Mouse (Mus musculus) midbrain, embryonic 10.5 days (tissue): ENCODE results near the gene Cep295. TPM values are rescaled to one million over a fixed set of nuclear protein-coding genes. Genes with fewer than 3 reads are reported as not detected.

Experiments used
- DNase-seq: peaks from one replicate; pipeline ENCODE4 v3.0.0-alpha.2; 2017; ENCODE audit warnings: low spot score
- H3K27ac ChIP-seq: fragments of 300-500 bp; sonication (generic); replicated peaks from 2 replicates; pipeline ENCODE4 v1.5.1; 2016; ENCODE audit warnings: mild to moderate bottlenecking
- H3K27me3 ChIP-seq: fragments of 300-500 bp; sonication (generic); 2 replicates; pipeline ENCODE4 v1.6.1; 2016; ENCODE audit warnings: low read depth, mild to moderate bottlenecking; ENCODE audit not compliant: poor library complexity, severe bottlenecking
- H3K36me3 ChIP-seq: fragments of 300-500 bp; sonication (generic); 2 replicates; pipeline ENCODE4 v1.6.1; 2016; ENCODE audit warnings: mild to moderate bottlenecking, moderate library complexity
- H3K4me1 ChIP-seq: fragments of 300-500 bp; sonication (generic); 2 replicates; pipeline ENCODE4 v1.6.1; 2016
- H3K4me3 ChIP-seq: fragments of 300-500 bp; sonication (generic); 2 replicates; pipeline ENCODE4 v1.5.1; 2016; ENCODE audit warnings: mild to moderate bottlenecking, moderate library complexity
- H3K9me3 ChIP-seq: fragments of 300-500 bp; sonication (generic); replicated peaks from 2 replicates; pipeline ENCODE4 v1.6.1; 2016; ENCODE audit warnings: mild to moderate bottlenecking
- WGBS: fragments of 180-500 bp; shearing (Covaris S2); methylation state at CpG from one replicate; pipeline ENCODE4 v1.1.7; 2016; 5-methylcytosine and 5-hydroxymethylcytosine counted together
- polyA plus RNA-seq: library from polyadenylated mRNA; unstranded; fragments of >200 nt; fragmentation: Nextera tagmentation; extraction: Ambion mirVana; gene quantifications from 2 replicates; pipeline ENCODE4 v1.2.1, GENCODE M21; 2016

Cep295 gene
- polyA plus RNA-seq = 21.1 and 22.5 TPM in 2 replicates

DNA sequence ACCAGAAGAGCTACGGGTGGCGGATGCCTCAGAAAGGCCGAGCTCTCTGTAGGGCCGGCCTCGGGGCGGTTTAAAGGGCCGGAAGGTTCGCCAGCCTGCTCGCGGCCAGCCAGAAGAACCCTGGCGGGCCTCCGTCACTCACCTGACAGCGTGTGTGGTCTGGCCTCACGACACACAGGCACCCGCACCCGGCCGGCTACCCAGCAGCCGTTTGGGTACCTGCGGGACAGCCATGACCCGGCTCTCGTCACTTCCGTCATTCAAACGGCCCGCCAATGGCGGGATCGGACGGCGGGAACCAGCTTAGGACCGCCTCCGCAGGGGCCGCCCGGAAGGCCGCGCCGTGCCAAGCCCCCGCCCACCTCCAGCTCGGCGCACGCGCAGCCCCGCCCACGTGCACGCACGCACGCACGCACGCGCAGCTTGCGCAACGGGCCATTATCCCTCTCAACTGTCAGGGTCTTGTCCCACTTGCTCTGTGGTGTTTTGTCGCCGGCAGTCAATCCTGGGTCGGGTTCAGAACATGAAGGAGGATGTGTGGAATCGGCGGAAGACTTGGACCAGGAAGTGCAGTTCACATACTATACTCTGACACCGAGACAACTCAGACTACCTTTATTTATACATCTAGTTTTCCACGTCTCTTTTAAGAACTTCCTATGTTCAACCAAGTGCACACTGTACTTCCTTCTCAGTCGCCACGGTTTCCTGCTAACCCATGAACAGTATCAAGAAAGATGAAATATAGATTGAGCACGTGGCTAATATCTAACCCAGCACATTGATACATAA is at the start of gene Cep295:
TSS of gene Cep295 (minus strand) at position 305 of the 792 bp plus-strand sequence.
- H3K27ac ChIP-seq = peak within 1 kb of the TSS; percentile 92
- peaks cover 13% of the 10 kb centered on the region for H3K4me1 ChIP-seq
- peak; percentile 97 for DNase-seq
- 0 out of 2 replicates have a peak, but pooled peaks cover 4% of the 10 kb centered on the region for H3K27me3 ChIP-seq
- 3% methylated on average over 60 of the region's 60 CpGs for WGBS
- no peaks in the 10 kb centered on the region for H3K9me3 ChIP-seq
- H3K36me3 ChIP-seq = peaks cover 22% of the 10 kb centered on the region
- peak within 1 kb of the TSS; percentile 78 for H3K4me3 ChIP-seq

DNA sequence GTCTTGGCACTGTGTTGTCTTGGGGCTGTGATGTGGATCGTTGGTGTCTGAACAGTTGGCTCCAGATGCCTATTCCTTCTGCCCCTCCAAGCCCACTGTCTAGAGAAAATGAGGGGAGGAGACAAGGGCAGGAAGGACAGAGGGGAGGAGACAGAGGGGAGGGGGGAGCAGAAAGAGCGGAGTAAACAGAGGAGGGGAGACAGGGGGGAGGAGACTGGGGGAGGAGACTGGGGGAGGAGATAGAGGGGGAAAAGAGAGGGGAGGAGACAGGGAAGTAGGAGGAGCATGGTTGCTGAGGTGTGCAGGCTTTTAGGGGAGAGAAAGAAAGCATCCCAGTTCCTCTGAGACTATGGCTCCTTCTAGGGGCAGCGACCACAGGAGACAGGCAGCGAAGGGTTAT is 40.0 kb upstream of the Cep295 start:
- no peak for DNase-seq
- WGBS = 52% methylated on average over 4 of the region's 4 CpGs

DNA sequence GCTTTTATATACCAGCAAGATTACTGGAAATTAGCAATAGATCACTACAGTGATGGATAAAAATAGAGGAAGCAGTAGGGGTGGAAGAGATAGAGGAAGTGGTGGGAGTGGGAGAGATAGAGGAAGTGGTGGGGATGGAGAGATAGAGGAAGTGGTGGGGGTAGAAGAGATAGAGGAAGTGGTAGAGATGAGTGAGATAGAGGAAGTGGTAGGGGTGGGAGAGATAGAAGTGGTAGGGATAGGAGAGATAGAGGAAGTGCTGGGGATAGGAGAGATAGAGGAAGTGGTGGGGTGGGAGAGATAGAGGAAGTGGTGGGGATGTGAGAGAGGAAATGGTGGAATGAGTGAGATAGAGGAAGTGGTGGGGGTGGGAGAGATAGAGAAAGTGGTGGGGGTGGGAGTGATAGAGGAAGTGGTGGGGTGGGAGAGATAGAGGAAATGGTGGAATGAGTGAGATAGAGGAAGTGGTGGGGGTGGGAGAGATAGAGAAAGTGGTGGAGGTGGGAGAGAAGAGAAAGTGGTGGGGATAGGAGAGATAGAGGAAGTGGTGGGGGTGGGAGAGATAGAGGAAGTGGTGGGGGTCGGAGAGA is 37.9 kb upstream of the Cep295 start:
- Histone ChIP-seq H3K4me3 (no peak overlapping the region), H3K27ac (no peak overlapping the region), H3K36me3 (no peaks in the 10 kb centered on the region), H3K4me1 (0 out of 2 replicates have a peak, but pooled peaks cover 4% of the 10 kb centered on the region), H3K27me3 (no peaks in the 10 kb centered on the region), H3K9me3 (no peaks in the 10 kb centered on the region)
- DNase-seq = no peak
- 86% methylated on average over 1 of the region's 1 CpGs for WGBS

More for the DNA sequence above, 40.0 kb upstream of the Cep295 start:
- Histone ChIP-seq H3K9me3 (no peaks in the 10 kb centered on the region), H3K4me1 (0 out of 2 replicates have a peak, but pooled peaks cover 4% of the 10 kb centered on the region), H3K36me3 (no peaks in the 10 kb centered on the region), H3K27me3 (no peaks in the 10 kb centered on the region), H3K4me3 (no peak overlapping the region), H3K27ac (0 out of 2 replicates have a peak overlapping the region, but pooled peaks have one; percentile 13)

DNA sequence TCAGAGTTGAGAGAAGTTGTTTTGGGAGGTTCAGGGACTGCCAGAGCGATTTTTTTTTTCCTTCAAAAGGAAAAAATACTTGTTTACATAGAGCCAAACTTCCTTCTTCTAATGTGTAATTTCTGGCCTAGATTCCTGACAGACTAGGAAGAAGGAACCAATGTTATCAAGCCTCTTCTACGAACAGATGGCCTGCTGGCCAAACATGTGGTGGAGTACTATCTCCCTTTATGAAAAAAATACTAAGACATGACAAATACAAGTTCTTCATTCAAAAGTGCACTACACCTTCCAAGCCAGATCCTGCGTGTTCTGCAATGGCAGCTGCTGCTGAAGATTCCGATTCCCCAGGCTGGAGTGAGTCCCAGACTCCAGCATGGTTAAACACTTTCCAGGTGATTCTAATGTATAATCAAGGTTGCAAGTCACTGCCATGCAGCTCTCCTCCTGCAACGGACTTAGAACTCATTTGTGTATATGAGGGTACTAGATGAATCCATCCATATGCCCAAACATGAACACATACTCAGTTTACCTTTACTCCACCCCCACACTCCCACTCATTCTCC is 29.6 kb upstream of the Cep295 start:
- H3K27ac ChIP-seq = no peak overlapping the region
- H3K9me3 ChIP-seq = no peaks in the 10 kb centered on the region
- no peak for DNase-seq
- no peaks in the 10 kb centered on the region for H3K27me3 ChIP-seq
- H3K36me3 ChIP-seq = no peaks in the 10 kb centered on the region
- no peaks in the 10 kb centered on the region for H3K4me1 ChIP-seq
- WGBS = 86% methylated on average over 5 of the region's 5 CpGs
- no peak overlapping the region for H3K4me3 ChIP-seq

DNA sequence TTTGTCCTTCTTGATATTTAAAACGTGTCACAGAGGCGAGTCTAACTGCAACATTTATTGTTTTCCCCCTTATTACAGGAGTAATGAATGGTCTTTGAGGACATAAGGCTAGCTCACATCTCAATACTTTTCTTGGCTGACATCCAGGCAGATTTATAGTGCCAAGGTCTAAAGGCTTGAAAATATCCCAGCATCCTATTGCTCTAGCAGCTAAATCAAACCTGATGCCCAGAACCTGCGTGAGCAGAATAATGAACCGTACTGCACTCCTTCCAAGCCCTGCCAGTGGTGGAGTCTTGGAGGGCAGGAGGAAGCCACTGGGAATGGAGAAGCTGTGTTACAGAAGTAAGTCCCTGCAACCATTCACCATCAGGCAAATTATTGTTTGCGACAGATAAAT is 26.7 kb upstream of the Cep295 start:
- Histone ChIP-seq H3K4me1 (no peaks in the 10 kb centered on the region), H3K27me3 (no peaks in the 10 kb centered on the region), H3K27ac (no peak overlapping the region), H3K4me3 (no peak overlapping the region), H3K36me3 (no peaks in the 10 kb centered on the region), H3K9me3 (no peaks in the 10 kb centered on the region)
- no peak for DNase-seq
- 88% methylated on average over 5 of the region's 5 CpGs for WGBS

DNA sequence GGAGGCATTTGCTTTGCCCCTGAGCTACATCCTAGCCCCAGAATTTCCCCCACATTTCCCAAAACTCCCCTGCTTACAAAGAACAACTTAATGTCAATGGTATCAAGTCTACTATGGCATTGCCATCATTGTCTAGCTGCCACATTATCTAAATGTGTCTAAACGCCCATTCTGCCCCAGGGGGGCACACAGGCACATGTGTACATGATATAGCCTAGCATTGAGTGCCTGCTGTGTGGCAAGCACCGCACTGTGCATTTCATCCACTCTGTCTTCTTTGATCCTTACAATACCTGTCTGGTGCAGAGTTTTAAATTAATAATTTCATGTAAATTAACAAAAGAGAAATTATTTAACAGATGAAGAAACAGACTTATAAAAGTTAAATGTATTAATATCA is 8.7 kb upstream of the Cep295 start:
- WGBS = 79% methylated on average over 2 of the region's 2 CpGs
- Histone ChIP-seq H3K27ac (no peak overlapping the region), H3K27me3 (no peaks in the 10 kb centered on the region), H3K9me3 (no peaks in the 10 kb centered on the region), H3K4me3 (no peak overlapping the region), H3K36me3 (no peaks in the 10 kb centered on the region), H3K4me1 (no peaks in the 10 kb centered on the region)
- no peak for DNase-seq

DNA sequence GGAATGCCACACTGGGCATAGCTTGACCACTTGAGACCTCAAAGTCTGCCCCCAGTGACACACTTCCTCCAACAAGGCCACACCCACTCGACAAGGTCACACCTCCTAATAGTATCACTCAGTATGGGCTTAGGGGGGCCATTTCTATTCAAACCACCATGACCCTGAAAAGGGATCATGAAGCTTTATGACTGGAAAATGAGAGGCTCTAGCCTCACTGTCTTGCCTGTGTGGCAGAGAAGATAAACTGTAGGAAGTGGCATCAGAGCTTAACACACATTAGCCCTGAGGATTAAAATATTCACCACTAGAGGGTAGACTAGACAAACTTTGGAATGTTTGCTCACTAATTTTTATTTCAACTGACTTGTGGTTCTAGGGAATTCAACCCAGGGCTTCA is 8.3 kb upstream of the Cep295 start:
- Histone ChIP-seq H3K27ac (no peak overlapping the region), H3K9me3 (no peaks in the 10 kb centered on the region), H3K4me1 (no peaks in the 10 kb centered on the region), H3K36me3 (no peaks in the 10 kb centered on the region), H3K27me3 (no peaks in the 10 kb centered on the region), H3K4me3 (no peak overlapping the region)
- WGBS = 85% methylated on average over 1 of the region's 1 CpGs
- no peak for DNase-seq

DNA sequence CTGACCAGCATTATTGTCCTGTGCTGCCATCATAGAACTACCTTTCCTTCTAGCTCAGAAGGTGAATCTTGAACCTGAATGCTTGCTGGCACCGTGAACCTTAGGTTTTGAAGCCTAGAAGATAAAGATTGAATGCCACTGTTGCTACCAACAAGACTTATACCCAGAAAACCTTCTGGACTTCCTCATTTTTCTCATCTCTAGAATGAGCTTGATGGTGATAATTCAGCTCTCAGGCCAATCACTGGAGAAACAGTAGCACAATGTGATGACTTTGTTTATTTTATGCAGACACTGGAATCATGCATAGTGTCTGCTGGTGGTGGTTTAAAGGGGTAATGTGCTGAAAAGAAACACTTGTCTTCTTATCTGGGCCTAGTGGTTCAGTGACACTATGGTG is 7.3 kb upstream of the Cep295 start:
- no peaks in the 10 kb centered on the region for H3K9me3 ChIP-seq
- no peaks in the 10 kb centered on the region for H3K36me3 ChIP-seq
- H3K4me1 ChIP-seq = no peaks in the 10 kb centered on the region
- 0 out of 2 replicates have a peak, but pooled peaks cover 4% of the 10 kb centered on the region for H3K27me3 ChIP-seq
- no peak overlapping the region for H3K27ac ChIP-seq
- H3K4me3 ChIP-seq = no peak overlapping the region
- DNase-seq = no peak
- 76% methylated on average over 1 of the region's 1 CpGs for WGBS

DNA sequence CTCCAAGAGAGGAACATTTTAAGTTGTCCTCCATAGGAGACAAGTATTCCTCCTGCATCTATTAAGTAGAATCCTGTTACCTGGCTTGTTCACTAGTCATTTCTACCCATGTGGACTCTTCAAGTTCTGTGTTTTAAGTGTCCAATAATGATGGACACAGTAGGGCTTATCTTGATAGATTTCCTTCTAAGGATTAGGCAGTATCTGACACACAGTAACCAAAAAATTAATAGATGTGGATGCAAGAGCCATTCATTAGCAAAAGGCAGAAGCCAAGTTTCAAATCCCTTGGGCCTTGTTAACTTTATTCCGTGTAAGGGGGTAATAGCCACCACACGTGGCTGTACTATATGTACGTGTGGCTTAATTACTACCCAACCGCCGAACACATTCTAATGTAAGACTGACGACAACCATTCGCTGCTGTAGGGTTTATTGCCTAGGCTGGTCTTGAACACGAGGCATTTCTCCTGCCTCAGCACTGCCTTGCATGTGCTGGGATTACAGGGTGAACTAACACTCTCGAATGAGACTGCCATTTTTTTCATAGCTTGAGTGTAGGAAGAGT is 588 bp downstream of the Cep295 start:
- Histone ChIP-seq H3K9me3 (no peaks in the 10 kb centered on the region), H3K4me1 (peaks cover 13% of the 10 kb centered on the region), H3K27ac (peak overlapping the region; percentile 92), H3K4me3 (peak overlapping the region; percentile 78), H3K27me3 (0 out of 2 replicates have a peak, but pooled peaks cover 4% of the 10 kb centered on the region), H3K36me3 (peaks cover 29% of the 10 kb centered on the region)
- DNase-seq = no peak
- WGBS = 2% methylated on average over 9 of the region's 9 CpGs

DNA sequence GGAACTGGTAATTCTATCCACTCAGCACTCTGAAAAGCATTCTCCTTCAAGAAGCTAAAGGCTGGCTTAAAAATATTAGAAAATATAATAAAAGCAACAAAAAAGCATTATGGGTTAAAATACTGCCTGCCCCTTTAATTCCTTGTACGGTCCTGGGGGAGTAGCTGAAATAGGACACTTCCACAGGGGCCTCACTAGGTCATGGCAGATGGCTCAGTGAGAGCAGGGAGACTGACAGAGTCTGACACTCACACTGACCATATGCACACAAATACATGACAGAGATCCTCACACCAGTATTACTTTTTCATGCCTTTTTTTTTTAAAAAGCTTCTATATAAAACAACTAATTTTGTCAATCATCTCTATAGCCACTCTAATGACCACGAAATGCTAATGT is 7.7 kb downstream of the Cep295 start:
- no peak for DNase-seq

DNA sequence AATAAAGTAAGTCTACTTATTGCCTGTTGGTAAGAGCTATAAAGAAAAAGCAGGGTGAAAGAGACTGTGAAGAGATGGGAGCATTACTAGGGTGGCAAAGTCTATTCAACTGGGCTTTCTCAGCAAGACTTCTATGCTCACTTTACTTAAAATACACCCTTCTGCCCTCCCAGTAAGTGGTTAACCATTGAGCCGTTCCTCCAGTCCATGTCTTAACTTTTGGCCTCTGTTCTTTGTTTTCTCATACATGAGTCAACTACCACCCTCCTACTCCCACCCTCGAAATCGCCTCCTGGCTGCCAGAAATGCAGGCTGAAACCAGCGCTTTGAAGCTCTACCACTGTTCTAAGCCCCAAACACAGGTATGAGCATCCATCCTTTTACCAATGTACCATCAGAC is 19.8 kb downstream of the Cep295 start:
- H3K4me1 ChIP-seq = no peaks in the 10 kb centered on the region
- no peaks in the 10 kb centered on the region for H3K9me3 ChIP-seq
- H3K36me3 ChIP-seq = peaks cover 98% of the 10 kb centered on the region
- DNase-seq = no peak
- H3K27me3 ChIP-seq = no peaks in the 10 kb centered on the region
- no peak overlapping the region for H3K27ac ChIP-seq
- WGBS = 93% methylated on average over 4 of the region's 4 CpGs
- H3K4me3 ChIP-seq = no peak overlapping the region

More for the DNA sequence above, 7.7 kb downstream of the Cep295 start:
- Histone ChIP-seq H3K4me3 (no peak overlapping the region), H3K9me3 (no peaks in the 10 kb centered on the region), H3K4me1 (no peaks in the 10 kb centered on the region), H3K36me3 (peaks cover 93% of the 10 kb centered on the region), H3K27ac (no peak overlapping the region), H3K27me3 (no peaks in the 10 kb centered on the region)
- WGBS = 83% methylated on average over 2 of the region's 2 CpGs

DNA sequence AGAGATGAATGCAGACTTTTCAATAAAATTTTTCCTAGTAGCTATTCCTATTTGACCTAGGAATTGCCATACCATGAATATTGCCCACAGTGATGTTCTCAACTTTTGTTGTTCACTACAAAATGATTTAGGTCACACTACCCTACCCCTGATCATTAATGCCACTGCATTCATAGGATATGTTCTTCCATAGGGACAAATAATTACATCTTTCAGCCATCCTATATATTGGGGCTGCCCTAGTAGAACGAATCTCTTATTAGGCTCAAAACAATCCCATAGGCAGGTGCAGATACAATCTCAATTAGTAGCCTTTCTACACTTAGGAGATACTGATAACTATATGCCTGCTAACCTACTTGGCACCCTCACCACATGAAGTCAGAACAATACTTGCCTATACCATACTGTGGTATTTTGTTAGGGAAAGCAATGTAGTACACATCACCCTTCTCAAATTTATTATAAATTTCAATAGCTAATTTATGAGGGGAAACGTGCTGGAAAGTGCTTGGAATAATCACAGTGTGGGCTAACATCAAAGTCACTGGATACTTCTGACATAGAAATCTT is 39.3 kb downstream of the Cep295 start:
- Histone ChIP-seq H3K27ac (no peak overlapping the region), H3K27me3 (no peaks in the 10 kb centered on the region), H3K4me3 (no peak overlapping the region), H3K4me1 (no peaks in the 10 kb centered on the region), H3K9me3 (no peaks in the 10 kb centered on the region), H3K36me3 (peaks cover 99% of the 10 kb centered on the region)
- DNase-seq = no peak
- WGBS = 89% methylated on average over 2 of the region's 2 CpGs
